ENCODE assay signal across 7 mouse cellular contexts in genomic region chr1:194334752-194335719, GRCm38 (mm10).
A peak's percentile ranks its signal among the peaks of the same experiment; 100 is the strongest.
DNase-seq lines count a peak whose midpoint lies in the region; ATAC-seq lines count a peak whose summit lies in the region.

No protein-coding gene starts in this region.

- WGBS in neural tube, embryonic 14.5 days = 60% methylated on average over 5 of the region's 5 CpGs

- no peak overlapping the region for H3K4me2 ChIP-seq in neural tube, embryonic 14.5 days (ENCODE audit: low read depth, low read length)

- H3K4me3 ChIP-seq in neural tube, embryonic 14.5 days (ENCODE audit: low read depth, low read length) = no peak overlapping the region

- no peak for ATAC-seq in neural tube, embryonic 14.5 days (ENCODE audit: low read depth)
- ATAC-seq in frontal cortex, adult (ENCODE audit: low TSS enrichment) = peak; percentile 96

- no peak for DNase-seq in neural tube, embryonic 10.5 days (ENCODE audit: extremely low spot score, low spot score)
- peak; percentile 36 to 77 for DNase-seq in layer of hippocampus, postnatal 14 days (ENCODE audit: low spot score in 2 of 2)
- DNase-seq in right cerebral cortex, adult 2 months (ENCODE audit: low spot score in 2 of 2) = peak; percentile 39 to 62
- DNase-seq in spleen, adult 12 weeks (ENCODE audit: low spot score) = no peak
- DNase-seq in adrenal gland, adult 8-10 months = no peak

- H3K9me3 ChIP-seq in neural tube, embryonic 14.5 days (ENCODE audit: control insufficient read depth, low read length) = no peaks in the 10 kb centered on the region

- H3K9ac ChIP-seq in neural tube, embryonic 14.5 days (replicated peaks; ENCODE audit: low read depth, low read length) = no peak overlapping the region

- 0 out of 2 replicates have a peak, but pooled peaks cover 3% of the 10 kb centered on the region for H3K4me1 ChIP-seq in neural tube, embryonic 14.5 days (ENCODE audit: control insufficient read depth, insufficient read depth, low read length)

- no peaks in the 10 kb centered on the region for H3K27me3 ChIP-seq in neural tube, embryonic 14.5 days (ENCODE audit: control insufficient read depth, insufficient read depth, low read length)

- no peaks in the 10 kb centered on the region for H3K36me3 ChIP-seq in neural tube, embryonic 14.5 days (ENCODE audit: control insufficient read depth, insufficient read depth, low read length)

- 0 out of 2 replicates have a peak overlapping the region, but pooled peaks have one; percentile 8 for H3K27ac ChIP-seq in neural tube, embryonic 14.5 days (ENCODE audit: low read depth, low read length)

Comparison
In these comparisons a context has a peak if more than half of its experiments do, and no peak if none do; other contexts are left out.
1. DNase-seq: peak in layer of hippocampus, postnatal 14 days (2 of 2) and right cerebral cortex, adult 2 months (2 of 2); none in neural tube, embryonic 10.5 days (single experiment), spleen, adult 12 weeks (single experiment) and adrenal gland, adult 8-10 months (single experiment).